Comparison of ENCODE assay signal across 9 mouse cellular contexts in the genomic region with DNA sequence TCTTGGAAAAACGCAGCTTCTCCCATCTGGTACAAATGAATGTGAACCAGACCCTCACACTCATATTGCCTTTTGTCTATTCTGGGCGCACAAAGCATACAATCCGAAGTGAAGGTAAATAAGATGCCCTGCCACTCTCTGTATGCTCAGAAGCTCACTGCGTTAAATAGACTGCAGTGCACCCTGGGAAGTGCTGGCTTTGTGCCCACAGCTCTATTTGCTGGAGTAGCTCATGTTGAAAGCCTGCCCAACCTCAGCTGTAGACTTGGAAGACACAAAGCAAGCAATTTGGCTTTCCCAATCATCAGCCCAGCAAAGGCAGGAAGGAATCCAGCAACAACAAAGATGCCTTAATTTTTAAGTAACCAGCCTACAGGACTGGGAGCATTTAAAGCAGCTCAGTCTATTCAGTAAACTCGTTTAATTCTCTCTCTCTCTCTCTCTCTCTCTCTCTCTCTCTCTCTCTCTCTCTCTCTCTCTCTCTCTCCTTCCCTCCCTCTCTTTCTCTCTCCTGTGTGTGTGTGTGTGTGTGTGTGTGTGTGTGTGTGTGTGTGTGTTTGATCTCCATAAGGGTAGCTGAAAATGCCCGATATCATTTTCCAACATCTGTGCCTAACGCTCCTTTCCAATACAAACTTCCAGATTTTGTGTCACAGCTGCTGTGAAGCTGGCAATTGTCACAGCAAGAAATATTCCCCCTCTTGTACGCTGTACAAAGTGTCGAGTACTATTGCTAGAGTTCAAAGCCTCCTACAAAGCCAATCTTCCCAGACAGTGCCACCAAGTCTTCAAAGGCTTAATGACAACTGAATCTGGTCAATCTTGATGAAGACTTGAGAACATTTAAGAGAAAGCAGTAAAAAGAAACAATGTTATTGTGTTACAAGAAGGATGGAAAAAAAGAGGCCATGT.
DNase-seq lines count a peak whose midpoint lies in the region; ATAC-seq and TF ChIP-seq lines count a peak whose summit lies in the region.
"Had no signal": no experiment of that assay in that cellular context is flagged by ENCODE, and none has a peak within 500 bp of the region (broad histone marks: within the 10 kb centered on the region; RNA-seq: fewer than 3 reads in every experiment).

No protein-coding gene starts in this region.

- H3K9me3 ChIP-seq in hindbrain, embryonic 14.5 days (ENCODE audit: control insufficient read depth, low read length): no peaks in the 10 kb centered on the region
- H3K9me3 ChIP-seq in limb, embryonic 14.5 days (ENCODE audit: control insufficient read depth, low read length): no peaks in the 10 kb centered on the region

- DNase-seq in embryo, embryonic 11 days: peak; percentile 21
- no peak for DNase-seq in embryo, embryonic 10 days (ENCODE audit: low spot score)
- DNase-seq in brain, embryonic 14.5 days (ENCODE audit: low read depth): peak; percentile 99
- DNase-seq in forelimb bud, embryonic 11.5 days (ENCODE audit: low read depth, low spot score): peak; percentile 12
- DNase-seq in hindbrain, embryonic 14.5 days (ENCODE audit: low spot score): peak; percentile 88
- DNase-seq in limb, embryonic 14.5 days (ENCODE audit: low spot score): peak; percentile 91
- DNase-seq in retina, postnatal 1 day: peak; percentile 84
- DNase-seq in MN1 (ENCODE audit: low spot score): no peak

- H3K27ac ChIP-seq in hindbrain, embryonic 14.5 days: peak overlapping the region; percentile 60; the same call in 1 of the 2 replicates
- no peak overlapping the region for H3K27ac ChIP-seq in limb, embryonic 14.5 days (replicated peaks; ENCODE audit: low read depth, low read length)

- H3K36me3 ChIP-seq in hindbrain, embryonic 14.5 days (replicated peaks; ENCODE audit: control insufficient read depth, insufficient read depth): no peaks in the 10 kb centered on the region
- no peaks in the 10 kb centered on the region for H3K36me3 ChIP-seq in limb, embryonic 14.5 days (ENCODE audit: control insufficient read depth, insufficient read depth, low read length)

- no peak for TF ChIP-seq CTCF in brain, embryonic 14.5 days (IDR thresholded peaks at IDR 0.05; ENCODE audit: borderline replicate concordance, extremely low read depth, insufficient read depth, insufficient read length)

- no peaks in the 10 kb centered on the region for H3K27me3 ChIP-seq in hindbrain, embryonic 14.5 days (ENCODE audit: control insufficient read depth, insufficient read depth, low read length)
- H3K27me3 ChIP-seq in limb, embryonic 14.5 days (ENCODE audit: control insufficient read depth, insufficient read depth, low read length): no peaks in the 10 kb centered on the region

- no peak overlapping the region for H3K9ac ChIP-seq in hindbrain, embryonic 14.5 days
- H3K9ac ChIP-seq in limb, embryonic 14.5 days (ENCODE audit: low read depth, low read length, severe bottlenecking): no peak overlapping the region

- H3K4me1 ChIP-seq in hindbrain, embryonic 14.5 days (replicated peaks; ENCODE audit: control insufficient read depth, insufficient read depth, low read length): no peaks in the 10 kb centered on the region
- H3K4me1 ChIP-seq in limb, embryonic 14.5 days (ENCODE audit: control insufficient read depth, insufficient read depth, low read length): peaks cover 4% of the 10 kb centered on the region; the same call in 1 of the 2 replicates

- WGBS in hindbrain, embryonic 14.5 days: 41% methylated on average over 9 of the region's 9 CpGs
- WGBS in limb, embryonic 14.5 days: 48% methylated on average over 9 of the region's 9 CpGs

- no peak for TF ChIP-seq POLR2A in brain, embryonic 14.5 days (IDR thresholded peaks at IDR 0.05; ENCODE audit: borderline replicate concordance, extremely low read depth, insufficient read depth, insufficient read length, poor library complexity, severe bottlenecking)
- TF ChIP-seq POLR2A in limb, embryonic 14.5 days (IDR thresholded peaks at IDR 0.05; ENCODE audit: borderline replicate concordance, extremely low read depth, insufficient read depth, insufficient read length): no peak

- peak; percentile 98 for ATAC-seq in hindbrain, embryonic 14.5 days (ENCODE audit: low FRiP score)
- ATAC-seq in limb, embryonic 14.5 days (ENCODE audit: low FRiP score, low read depth): peak; percentile 62

- no peak overlapping the region for H3K4me3 ChIP-seq in hindbrain, embryonic 14.5 days (replicated peaks; ENCODE audit: low read length)
- H3K4me3 ChIP-seq in limb, embryonic 14.5 days (replicated peaks; ENCODE audit: low read length): no peak overlapping the region
- H3K4me3 ChIP-seq: myocyte had no signal

- no peak overlapping the region for H3K4me2 ChIP-seq in hindbrain, embryonic 14.5 days (replicated peaks)
- H3K4me2 ChIP-seq in limb, embryonic 14.5 days (replicated peaks; ENCODE audit: low read depth, low read length, severe bottlenecking): no peak overlapping the region; the same call in 1 of the 2 replicates

Comparison
In these comparisons a context has a peak if more than half of its experiments do, and no peak if none do; other contexts are left out.
1. DNase-seq: peak in embryo, embryonic 11 days (single experiment), brain, embryonic 14.5 days (single experiment), forelimb bud, embryonic 11.5 days (single experiment), hindbrain, embryonic 14.5 days (single experiment), limb, embryonic 14.5 days (single experiment) and retina, postnatal 1 day (single experiment); none in embryo, embryonic 10 days (single experiment) and MN1 (single experiment).